Mouse (Mus musculus): ENCODE results near the gene Ddit4.

DNA sequence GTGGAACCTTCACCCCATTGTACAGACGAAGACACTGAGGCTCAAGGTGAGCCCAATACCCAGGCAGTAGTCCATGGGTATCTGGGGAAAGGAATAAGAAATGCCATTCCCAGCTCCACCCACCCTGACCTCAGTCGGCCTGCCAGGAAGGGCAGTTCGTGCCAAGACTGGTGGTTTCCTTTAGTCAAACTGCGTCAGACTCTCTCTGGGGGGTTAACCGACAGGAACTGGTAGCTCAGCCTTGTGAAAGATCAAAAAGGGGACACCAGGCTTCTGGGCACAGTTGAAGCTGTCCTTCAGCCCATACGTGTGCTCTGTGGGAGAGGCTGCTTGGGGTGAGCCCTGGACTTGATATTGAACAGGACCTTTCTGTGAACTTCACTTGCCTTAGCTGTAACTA, 19.1 kb downstream of the Ddit4 start:
- TF ChIP-seq CTCF (IDR thresholded peaks at IDR 0.05; ENCODE audit: control insufficient read depth, insufficient read depth, low read length): no peak
- TF ChIP-seq POLR2A (IDR thresholded peaks at IDR 0.05; ENCODE audit: borderline replicate concordance, control insufficient read depth, low read depth, low read length): no peak

All from bone marrow, adult 2 months (tissue).